Mouse (Mus musculus): ENCODE data around the gene C5ar2. TPM values are rescaled to one million over a fixed set of nuclear protein-coding genes. Genes with fewer than 3 reads are reported as not detected.
A peak's percentile ranks its signal among the peaks of the same experiment; 100 is the strongest.

The C5ar2 gene
- polyA plus RNA-seq, 1 experiment from 2014 or later = not detected

DNA sequence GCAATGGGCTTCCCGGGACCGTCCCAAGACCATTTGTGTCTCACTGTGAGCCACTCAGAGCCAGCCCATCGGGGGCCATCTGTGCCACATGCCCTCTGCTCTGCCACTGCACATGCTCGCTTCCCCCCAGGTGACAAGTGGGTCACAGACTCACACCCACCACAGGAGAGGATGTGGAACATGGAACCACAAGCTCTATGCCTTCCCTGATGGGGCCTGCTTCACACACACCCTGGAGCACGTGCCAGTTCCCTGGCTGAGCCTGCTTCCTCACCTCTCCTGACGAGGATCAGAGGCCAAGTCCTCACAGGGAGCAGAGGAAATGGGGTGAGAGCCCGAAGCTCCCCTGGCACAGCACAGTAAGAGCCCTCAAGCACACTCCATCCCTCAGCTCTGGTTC is 36.9 kb downstream of the C5ar2 start:
- no peak for DNase-seq (ENCODE audit: low spot score)
- Histone ChIP-seq H3K4me1 (replicated peaks) (no peaks in the 10 kb centered on the region), H3K27ac (no peak overlapping the region), H3K4me3 (no peak overlapping the region), H3K27me3 (ENCODE audit: insufficient read depth, poor library complexity, severe bottlenecking) (no peaks in the 10 kb centered on the region), H3K9me3 (no peaks in the 10 kb centered on the region), H3K36me3 (peaks cover 100% of the 10 kb centered on the region)
- WGBS = 84% methylated on average over 7 of the region's 7 CpGs

DNA sequence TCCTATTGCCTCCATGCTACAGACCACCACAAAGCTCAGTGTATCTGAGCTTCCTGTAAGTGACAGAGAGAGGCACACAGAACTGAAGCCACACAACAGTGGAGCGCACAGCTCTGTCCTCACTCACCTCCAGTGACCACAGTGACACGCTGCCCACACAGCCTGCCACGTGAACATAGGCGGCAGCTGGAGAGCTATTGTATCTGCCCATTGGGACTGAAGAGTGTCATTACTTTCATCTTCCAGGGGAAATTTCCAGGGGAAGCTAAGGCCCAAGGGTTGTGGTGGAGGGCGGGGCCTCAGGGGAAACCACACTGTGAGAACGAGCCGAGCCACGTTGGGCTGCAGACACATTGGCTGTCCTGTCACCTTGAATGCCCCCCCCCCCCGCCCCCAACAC is 39.2 kb downstream of the C5ar2 start:
- Histone ChIP-seq H3K27ac (no peak overlapping the region), H3K9me3 (no peaks in the 10 kb centered on the region), H3K4me3 (no peak overlapping the region), H3K36me3 (peaks cover 100% of the 10 kb centered on the region), H3K27me3 (ENCODE audit: insufficient read depth, poor library complexity, severe bottlenecking) (no peaks in the 10 kb centered on the region), H3K4me1 (replicated peaks) (no peaks in the 10 kb centered on the region)
- WGBS = 87% methylated on average over 9 of the region's 9 CpGs
- DNase-seq (ENCODE audit: low spot score) = no peak

DNA sequence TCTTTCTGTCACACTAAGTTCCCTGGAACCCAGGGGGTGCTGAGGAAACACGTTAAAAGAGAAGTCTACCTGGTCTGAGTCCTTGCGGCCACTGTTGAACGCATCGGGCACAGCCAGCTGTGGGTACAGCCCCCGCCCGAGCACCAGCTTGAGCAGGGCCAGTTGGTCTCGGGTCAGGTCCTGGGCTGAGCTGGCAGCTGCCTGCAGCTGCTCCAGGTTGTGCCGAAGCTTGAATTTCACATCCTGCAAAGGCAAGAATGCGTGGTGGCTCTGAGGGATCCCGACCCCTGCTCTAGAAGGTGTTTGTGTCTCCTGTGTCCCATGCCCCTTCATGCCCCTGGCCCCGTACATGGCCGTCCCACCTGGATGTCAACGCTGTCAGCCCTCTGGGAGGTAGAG is 40.5 kb downstream of the C5ar2 start:
- no peak for DNase-seq (ENCODE audit: low spot score)
- Histone ChIP-seq H3K27me3 (ENCODE audit: insufficient read depth, poor library complexity, severe bottlenecking) (no peaks in the 10 kb centered on the region), H3K4me1 (replicated peaks) (no peaks in the 10 kb centered on the region), H3K36me3 (peaks cover 100% of the 10 kb centered on the region), H3K9me3 (no peaks in the 10 kb centered on the region), H3K27ac (no peak overlapping the region), H3K4me3 (no peak overlapping the region)
- 93% methylated on average over 13 of the region's 13 CpGs for WGBS

DNA sequence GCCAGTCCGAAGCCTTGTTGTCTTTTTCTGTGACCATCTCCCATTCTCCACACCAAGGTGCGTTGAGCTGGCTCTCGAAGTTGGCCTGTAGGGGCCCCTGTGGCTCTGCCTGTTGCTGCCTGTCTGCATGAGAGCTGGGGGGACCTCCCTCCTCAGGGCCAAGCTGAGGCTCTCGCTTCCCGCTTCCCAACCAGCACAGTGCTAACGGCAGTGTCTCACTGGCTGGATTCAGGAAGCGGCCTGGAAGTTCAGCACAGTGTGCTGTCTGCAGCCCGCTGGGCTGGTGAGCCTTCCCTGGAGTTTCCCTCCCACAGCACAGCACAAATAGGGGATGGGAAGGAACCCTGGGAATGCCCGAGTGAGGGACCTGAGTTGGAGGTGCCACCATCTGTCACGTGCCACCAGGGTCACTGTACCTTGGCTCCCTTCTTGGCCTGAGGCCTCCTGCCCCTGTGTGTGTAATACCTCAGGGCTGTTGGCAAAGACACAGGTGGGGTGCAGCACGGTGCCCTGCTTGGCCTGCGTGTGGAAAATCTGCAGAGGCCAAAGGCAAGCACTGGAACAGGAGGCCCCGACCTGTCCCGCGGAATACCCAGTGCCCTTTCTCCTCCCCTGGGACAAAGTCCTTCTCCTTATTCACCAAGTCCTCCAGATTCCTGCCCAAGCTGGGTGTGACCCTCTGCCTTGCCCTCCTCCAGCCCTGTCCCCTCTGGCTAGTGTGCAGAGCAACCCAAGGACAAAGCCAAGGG is 41.0 kb downstream of the C5ar2 start:
- peaks cover 100% of the 10 kb centered on the region for H3K36me3 ChIP-seq
- H3K27ac ChIP-seq = no peak overlapping the region
- no peaks in the 10 kb centered on the region for H3K4me1 ChIP-seq (replicated peaks)
- DNase-seq (ENCODE audit: low spot score) = no peak
- 86% methylated on average over 15 of the region's 15 CpGs for WGBS
- H3K9me3 ChIP-seq = no peaks in the 10 kb centered on the region
- no peak overlapping the region for H3K4me3 ChIP-seq
- no peaks in the 10 kb centered on the region for H3K27me3 ChIP-seq (ENCODE audit: insufficient read depth, poor library complexity, severe bottlenecking)

DNA sequence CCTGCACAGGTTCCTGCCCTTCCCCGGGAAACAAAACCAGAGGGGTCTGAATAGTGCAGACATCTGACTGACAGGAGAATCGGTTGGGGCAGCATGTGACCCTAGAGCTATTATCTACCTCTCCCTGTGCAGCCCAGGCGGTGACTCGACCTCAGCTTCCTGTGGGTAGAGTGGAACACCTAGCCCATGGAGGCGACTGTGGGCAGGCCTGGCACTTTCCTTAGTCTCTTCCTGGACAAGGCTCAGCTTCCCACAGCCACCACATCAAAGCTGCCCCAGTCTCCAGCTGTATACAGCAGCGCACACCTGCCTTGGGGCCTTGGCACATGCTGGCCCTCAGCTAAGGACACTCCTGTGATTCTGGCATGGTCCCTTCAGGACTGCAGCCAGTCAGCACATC is 42.8 kb downstream of the C5ar2 start:
- Histone ChIP-seq H3K27ac (no peak overlapping the region), H3K36me3 (peaks cover 100% of the 10 kb centered on the region), H3K4me1 (replicated peaks) (no peaks in the 10 kb centered on the region), H3K4me3 (no peak overlapping the region), H3K27me3 (ENCODE audit: insufficient read depth, poor library complexity, severe bottlenecking) (no peaks in the 10 kb centered on the region), H3K9me3 (no peaks in the 10 kb centered on the region)
- WGBS = 85% methylated on average over 6 of the region's 6 CpGs
- no peak for DNase-seq (ENCODE audit: low spot score)

DNA sequence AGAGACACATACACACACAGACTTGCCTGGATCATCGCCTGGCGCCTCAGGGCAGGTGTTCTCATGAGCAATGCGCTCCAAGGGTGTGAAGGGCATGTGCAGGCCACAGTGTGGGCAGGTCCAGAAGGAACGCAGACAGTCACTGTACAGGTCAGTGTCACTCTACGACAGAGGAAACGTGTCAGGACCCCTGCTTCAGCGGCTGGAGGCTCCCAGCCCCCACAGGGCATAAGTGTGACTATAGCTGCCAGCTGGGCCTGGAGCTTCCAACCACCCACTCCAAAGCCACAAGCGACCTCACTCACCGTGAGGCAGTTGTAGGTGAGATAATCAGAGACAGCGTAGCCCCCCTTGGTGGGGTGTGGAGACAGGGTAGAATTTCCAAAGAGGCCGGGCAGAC is 45.4 kb downstream of the C5ar2 start:
- WGBS = 88% methylated on average over 11 of the region's 11 CpGs
- no peak for DNase-seq (ENCODE audit: low spot score)
- Histone ChIP-seq H3K9me3 (no peaks in the 10 kb centered on the region), H3K4me3 (no peak overlapping the region), H3K36me3 (peaks cover 84% of the 10 kb centered on the region), H3K4me1 (replicated peaks) (no peaks in the 10 kb centered on the region), H3K27ac (no peak overlapping the region), H3K27me3 (ENCODE audit: insufficient read depth, poor library complexity, severe bottlenecking) (no peaks in the 10 kb centered on the region)

DNA sequence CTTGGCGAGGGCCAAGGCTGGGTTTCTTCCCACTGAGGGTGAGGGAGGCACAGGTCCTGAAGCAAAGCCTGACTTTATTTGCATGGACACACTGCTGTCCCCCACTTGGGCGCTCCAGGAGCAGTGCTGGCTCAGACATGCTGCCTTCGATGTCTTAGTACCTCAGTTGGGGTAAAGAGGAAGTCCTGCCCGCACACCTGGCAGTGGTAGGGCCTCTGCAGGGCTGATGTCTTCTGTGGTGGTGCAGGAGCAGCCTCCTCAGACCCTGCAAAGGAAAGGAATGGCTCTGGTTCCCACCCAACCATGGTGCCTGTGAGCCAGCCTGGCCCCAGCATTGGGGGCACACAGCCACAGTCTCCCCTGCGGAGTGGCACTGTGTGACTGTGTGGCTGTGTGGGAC is 46.8 kb downstream of the C5ar2 start:
- no peaks in the 10 kb centered on the region for H3K4me1 ChIP-seq (replicated peaks)

DNA sequence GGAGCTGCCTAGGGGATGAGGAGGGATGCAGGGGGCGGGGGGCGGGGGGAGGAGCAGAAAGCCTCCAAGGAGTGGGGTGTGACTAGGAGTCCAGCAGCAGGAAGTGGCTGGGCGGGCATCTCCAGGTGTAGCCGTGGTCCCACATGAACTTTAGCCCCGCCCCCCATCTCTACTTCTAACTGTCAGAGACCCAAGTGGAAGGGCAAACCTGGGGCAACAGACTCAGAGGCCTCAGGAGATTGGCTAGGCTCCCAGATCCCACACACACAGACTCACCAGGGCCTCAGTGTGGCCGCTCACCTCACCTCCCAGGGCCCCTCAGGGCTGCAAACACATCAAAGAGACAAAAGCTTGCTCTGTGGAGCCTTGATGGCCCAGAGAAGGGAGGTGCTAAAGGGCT is 47.3 kb downstream of the C5ar2 start:
- Histone ChIP-seq H3K4me1 (replicated peaks) (no peaks in the 10 kb centered on the region), H3K9me3 (no peaks in the 10 kb centered on the region), H3K36me3 (peaks cover 65% of the 10 kb centered on the region), H3K27ac (no peak overlapping the region), H3K4me3 (no peak overlapping the region), H3K27me3 (ENCODE audit: insufficient read depth, poor library complexity, severe bottlenecking) (no peaks in the 10 kb centered on the region)
- no peak for DNase-seq (ENCODE audit: low spot score)
- WGBS = 84% methylated on average over 6 of the region's 6 CpGs

More for the DNA sequence above, 46.8 kb downstream of the C5ar2 start:
- Histone ChIP-seq H3K27me3 (ENCODE audit: insufficient read depth, poor library complexity, severe bottlenecking) (no peaks in the 10 kb centered on the region), H3K36me3 (peaks cover 70% of the 10 kb centered on the region), H3K27ac (no peak overlapping the region), H3K9me3 (no peaks in the 10 kb centered on the region), H3K4me3 (no peak overlapping the region)
- DNase-seq (ENCODE audit: low spot score) = no peak
- 87% methylated on average over 5 of the region's 5 CpGs for WGBS

DNA sequence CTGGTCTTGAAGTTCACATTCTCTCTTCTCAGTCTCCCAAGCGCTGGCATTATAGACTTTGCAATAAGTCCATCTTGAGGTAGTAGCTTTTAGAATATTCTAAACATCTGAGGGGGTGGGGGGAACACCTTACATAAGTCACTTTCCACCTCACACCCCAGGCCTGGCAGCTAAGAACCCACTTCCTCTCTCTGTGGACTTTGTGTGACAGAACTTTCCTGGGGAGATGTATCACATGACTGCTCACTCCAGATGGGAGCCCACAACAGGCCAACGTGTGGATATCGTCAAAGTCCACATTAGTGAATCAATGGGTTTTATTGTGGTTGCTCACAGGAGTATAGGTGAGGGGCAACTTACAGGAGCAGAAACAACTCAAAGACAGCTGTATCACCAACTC is 50.3 kb downstream of the C5ar2 start:
- DNase-seq (ENCODE audit: low spot score) = no peak
- H3K36me3 ChIP-seq = peaks cover 36% of the 10 kb centered on the region
- no peak overlapping the region for H3K27ac ChIP-seq
- 62% methylated on average over 3 of the region's 3 CpGs for WGBS
- no peaks in the 10 kb centered on the region for H3K9me3 ChIP-seq
- H3K4me3 ChIP-seq = no peak overlapping the region
- no peaks in the 10 kb centered on the region for H3K4me1 ChIP-seq (replicated peaks)
- no peaks in the 10 kb centered on the region for H3K27me3 ChIP-seq (ENCODE audit: insufficient read depth, poor library complexity, severe bottlenecking)

DNA sequence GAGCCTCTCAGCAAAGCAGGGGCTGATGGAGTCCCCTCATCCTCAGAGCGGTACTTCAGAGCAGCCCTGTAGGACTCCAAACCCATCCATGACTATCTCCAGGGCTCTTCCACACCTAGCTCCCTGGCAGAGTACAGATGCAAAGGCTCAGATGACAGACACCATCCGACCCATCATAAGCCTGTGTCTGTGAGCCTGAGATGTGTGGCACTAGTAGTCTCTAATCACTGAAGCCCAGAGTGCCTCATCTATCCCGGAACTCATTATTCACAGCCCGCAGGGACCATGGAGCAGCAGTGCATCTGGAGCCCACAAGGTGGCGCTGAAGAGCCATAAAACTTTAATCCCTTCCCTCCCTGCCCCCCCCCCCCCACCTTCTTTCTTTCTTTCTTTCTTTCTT is 51.6 kb downstream of the C5ar2 start:
- WGBS = 16% methylated on average over 5 of the region's 5 CpGs
- Histone ChIP-seq H3K27me3 (ENCODE audit: insufficient read depth, poor library complexity, severe bottlenecking) (no peaks in the 10 kb centered on the region), H3K36me3 (peaks cover 22% of the 10 kb centered on the region), H3K4me3 (no peak overlapping the region), H3K27ac (no peak overlapping the region), H3K9me3 (no peaks in the 10 kb centered on the region), H3K4me1 (replicated peaks) (no peaks in the 10 kb centered on the region)
- peak; percentile 74 for DNase-seq (ENCODE audit: low spot score)

DNA sequence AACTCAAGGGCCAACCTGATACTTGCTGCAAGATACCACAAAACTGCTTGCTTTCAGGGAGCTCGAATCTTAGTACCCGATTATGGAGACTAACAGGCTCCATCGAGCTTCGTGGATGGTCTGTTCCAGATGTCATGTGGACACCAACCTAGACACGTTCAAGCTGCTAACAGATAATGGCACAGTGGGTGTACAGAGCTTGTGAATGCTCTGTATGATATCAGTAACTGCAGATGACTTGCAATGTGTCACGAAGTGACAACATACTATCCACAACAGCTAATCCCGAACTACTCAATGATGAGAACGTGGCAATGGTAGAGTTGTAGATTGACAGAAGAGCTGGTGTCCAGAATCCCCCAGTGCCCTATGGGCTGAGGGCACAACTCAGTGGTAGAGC is 56.5 kb downstream of the C5ar2 start:
- no peak overlapping the region for H3K27ac ChIP-seq
- H3K9me3 ChIP-seq = no peaks in the 10 kb centered on the region
- H3K4me3 ChIP-seq = no peak overlapping the region
- H3K4me1 ChIP-seq (replicated peaks) = no peaks in the 10 kb centered on the region
- no peaks in the 10 kb centered on the region for H3K27me3 ChIP-seq (ENCODE audit: insufficient read depth, poor library complexity, severe bottlenecking)
- H3K36me3 ChIP-seq = peaks cover 42% of the 10 kb centered on the region
- DNase-seq (ENCODE audit: low spot score) = no peak
- WGBS = 83% methylated on average over 8 of the region's 8 CpGs

All from hindbrain, embryonic 10.5 days (tissue).